Mouse (Mus musculus): ENCODE results near the gene Prkcq. TPM values are rescaled to one million over a fixed set of nuclear protein-coding genes. Genes with fewer than 3 reads are reported as not detected.

Gene Prkcq
- polyA plus RNA-seq, 1 experiment = 48.4 TPM

DNA sequence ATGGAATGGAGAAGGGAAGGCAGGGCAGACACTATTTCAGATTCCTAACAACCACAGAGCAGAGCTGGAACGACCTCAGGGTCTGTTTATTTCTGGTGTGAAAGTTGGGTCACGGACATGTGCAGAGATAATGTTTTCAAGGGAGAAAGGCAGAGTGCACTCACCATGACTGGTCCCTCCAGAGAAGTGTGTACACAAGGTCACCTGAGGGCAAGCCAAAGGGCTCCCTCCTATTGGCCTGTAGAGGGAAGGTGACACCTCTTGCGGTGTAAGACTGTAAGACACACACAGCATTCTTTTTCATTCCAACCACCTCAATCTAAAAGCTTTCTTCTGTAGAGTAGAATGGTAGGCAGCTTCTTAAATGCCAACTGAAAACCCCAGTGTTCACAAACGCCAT, 9.6 kb downstream of the Prkcq start:
- H3K4me1 ChIP-seq (replicated peaks; ENCODE audit: control insufficient read depth, insufficient read depth, low read length) = peaks cover 13% of the 10 kb centered on the region
- TF ChIP-seq CTCF (IDR thresholded peaks at IDR 0.05; ENCODE audit: borderline replicate concordance, control insufficient read depth, extremely low read depth, insufficient read depth, low read length, poor library complexity) (no peak), POLR2A (IDR thresholded peaks at IDR 0.05; ENCODE audit: control insufficient read depth, extremely low read depth, insufficient read depth, low read length, poor library complexity) (no peak)
- WGBS = 82% methylated on average over 4 of the region's 4 CpGs
- no peak overlapping the region for H3K4me3 ChIP-seq (ENCODE audit: control insufficient read depth, insufficient read depth, low read length)
- DNase-seq = no peak
- H3K36me3 ChIP-seq (ENCODE audit: control insufficient read depth, insufficient read depth, low read length) = peaks cover 5% of the 10 kb centered on the region; the same call in 1 of the 2 replicates
- H3K27me3 ChIP-seq (ENCODE audit: control insufficient read depth, insufficient read depth, low read length) = no peaks in the 10 kb centered on the region
- H3K27ac ChIP-seq (ENCODE audit: control insufficient read depth, insufficient read depth, low read length) = no peak overlapping the region

DNA sequence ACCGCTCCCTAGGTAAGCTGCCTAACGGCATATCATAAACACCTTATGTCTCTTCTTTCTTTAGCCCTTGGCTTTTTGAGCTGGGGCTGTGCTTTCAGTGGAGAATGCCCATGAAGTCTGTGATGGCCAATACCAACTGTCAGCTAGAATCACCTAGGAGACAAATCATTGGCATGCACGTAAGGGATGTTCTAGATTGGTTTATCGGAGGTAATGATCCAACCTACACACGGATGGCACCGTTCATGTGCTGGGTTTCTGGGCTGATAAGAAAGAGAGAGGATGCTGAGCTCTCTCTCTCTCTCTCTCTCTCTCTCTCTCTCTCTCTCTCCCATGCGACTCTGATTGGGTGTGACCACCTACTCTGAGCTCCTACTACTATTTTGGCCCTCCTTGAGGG, 10.2 kb downstream of the Prkcq start:
- 94% methylated on average over 7 of the region's 7 CpGs for WGBS
- peaks cover 19% of the 10 kb centered on the region for H3K4me1 ChIP-seq (replicated peaks; ENCODE audit: control insufficient read depth, insufficient read depth, low read length)
- H3K4me3 ChIP-seq (ENCODE audit: control insufficient read depth, insufficient read depth, low read length) = no peak overlapping the region
- H3K36me3 ChIP-seq (ENCODE audit: control insufficient read depth, insufficient read depth, low read length) = no peaks in the 10 kb centered on the region
- H3K27ac ChIP-seq (ENCODE audit: control insufficient read depth, insufficient read depth, low read length) = no peak overlapping the region
- no peak for TF ChIP-seq POLR2A (IDR thresholded peaks at IDR 0.05; ENCODE audit: control insufficient read depth, extremely low read depth, insufficient read depth, low read length, poor library complexity)
- TF ChIP-seq CTCF (IDR thresholded peaks at IDR 0.05; ENCODE audit: borderline replicate concordance, control insufficient read depth, extremely low read depth, insufficient read depth, low read length, poor library complexity) = no peak
- DNase-seq = no peak
- H3K27me3 ChIP-seq (ENCODE audit: control insufficient read depth, insufficient read depth, low read length) = no peaks in the 10 kb centered on the region

DNA sequence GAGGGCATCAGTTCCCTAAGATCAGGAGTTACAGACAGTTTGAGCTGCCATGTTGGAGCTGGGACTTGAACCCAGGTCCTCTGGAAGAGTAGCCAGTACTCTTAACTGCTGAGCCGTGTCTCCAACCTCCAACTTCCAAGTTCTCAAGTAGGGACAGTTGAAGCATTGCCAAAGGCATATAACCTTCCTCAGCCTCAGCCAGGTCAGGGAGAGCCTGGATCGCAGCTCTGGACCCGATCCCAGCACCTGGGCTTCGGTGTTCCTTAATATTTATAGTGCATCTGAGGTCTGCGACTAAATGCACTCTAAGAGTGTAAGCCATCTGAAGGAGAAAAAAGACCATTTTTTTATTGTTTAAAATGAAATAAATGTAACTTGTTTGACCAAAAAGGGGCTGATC, 12.1 kb downstream of the Prkcq start:
- Histone ChIP-seq H3K4me1 (replicated peaks; ENCODE audit: control insufficient read depth, insufficient read depth, low read length) (peaks cover 25% of the 10 kb centered on the region), H3K27ac (ENCODE audit: control insufficient read depth, insufficient read depth, low read length) (no peak overlapping the region), H3K27me3 (ENCODE audit: control insufficient read depth, insufficient read depth, low read length) (no peaks in the 10 kb centered on the region), H3K36me3 (ENCODE audit: control insufficient read depth, insufficient read depth, low read length) (no peaks in the 10 kb centered on the region), H3K4me3 (ENCODE audit: control insufficient read depth, insufficient read depth, low read length) (no peak overlapping the region)
- 97% methylated on average over 5 of the region's 5 CpGs for WGBS
- no peak for DNase-seq
- no peak for TF ChIP-seq CTCF (IDR thresholded peaks at IDR 0.05; ENCODE audit: borderline replicate concordance, control insufficient read depth, extremely low read depth, insufficient read depth, low read length, poor library complexity)
- TF ChIP-seq POLR2A (IDR thresholded peaks at IDR 0.05; ENCODE audit: control insufficient read depth, extremely low read depth, insufficient read depth, low read length, poor library complexity) = no peak

- WGBS = 83% methylated on average over 3 of the region's 3 CpGs
- Histone ChIP-seq H3K27me3 (ENCODE audit: control insufficient read depth, insufficient read depth, low read length) (no peaks in the 10 kb centered on the region), H3K4me3 (ENCODE audit: control insufficient read depth, insufficient read depth, low read length) (no peak overlapping the region), H3K36me3 (ENCODE audit: control insufficient read depth, insufficient read depth, low read length) (no peaks in the 10 kb centered on the region), H3K4me1 (replicated peaks; ENCODE audit: control insufficient read depth, insufficient read depth, low read length) (peaks cover 36% of the 10 kb centered on the region), H3K27ac (ENCODE audit: control insufficient read depth, insufficient read depth, low read length) (peak overlapping the region; percentile 73)
- no peak for TF ChIP-seq CTCF (IDR thresholded peaks at IDR 0.05; ENCODE audit: borderline replicate concordance, control insufficient read depth, extremely low read depth, insufficient read depth, low read length, poor library complexity)
- TF ChIP-seq POLR2A (IDR thresholded peaks at IDR 0.05; ENCODE audit: control insufficient read depth, extremely low read depth, insufficient read depth, low read length, poor library complexity) = no peak
- no peak for DNase-seq
Observed at GRCm38 (mm10) chr2:11186586-11186985, 14.7 kb downstream of the Prkcq start.

DNA sequence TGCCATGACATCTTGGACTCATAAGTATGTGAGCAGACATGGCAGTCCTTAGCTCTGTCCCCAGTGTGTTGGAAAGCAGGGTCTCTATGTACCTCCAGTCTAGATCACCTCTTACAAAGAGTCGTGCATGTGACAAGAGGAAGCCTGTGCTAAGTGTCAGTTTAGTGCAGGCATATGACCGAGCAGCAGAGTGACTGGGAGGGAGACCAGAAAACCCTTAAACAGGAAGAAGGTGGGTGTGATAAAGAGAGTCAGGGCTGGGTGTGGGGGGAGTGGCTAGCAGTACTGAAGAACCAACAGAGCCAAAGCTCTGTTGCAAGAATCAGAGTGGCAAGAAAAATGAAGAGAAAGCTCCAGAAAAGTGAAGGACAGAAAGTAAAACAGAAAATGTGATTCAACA, 15.3 kb downstream of the Prkcq start:
- Histone ChIP-seq H3K36me3 (ENCODE audit: control insufficient read depth, insufficient read depth, low read length) (no peaks in the 10 kb centered on the region), H3K27me3 (ENCODE audit: control insufficient read depth, insufficient read depth, low read length) (no peaks in the 10 kb centered on the region), H3K4me1 (replicated peaks; ENCODE audit: control insufficient read depth, insufficient read depth, low read length) (peaks cover 37% of the 10 kb centered on the region), H3K27ac (ENCODE audit: control insufficient read depth, insufficient read depth, low read length) (peak overlapping the region; percentile 73), H3K4me3 (ENCODE audit: control insufficient read depth, insufficient read depth, low read length) (no peak overlapping the region)
- DNase-seq = peak; percentile 74
- WGBS = 0% methylated on average over 2 of the region's 2 CpGs
- TF ChIP-seq CTCF (IDR thresholded peaks at IDR 0.05; ENCODE audit: borderline replicate concordance, control insufficient read depth, extremely low read depth, insufficient read depth, low read length, poor library complexity) (no peak), POLR2A (IDR thresholded peaks at IDR 0.05; ENCODE audit: control insufficient read depth, extremely low read depth, insufficient read depth, low read length, poor library complexity) (no peak)

- Histone ChIP-seq H3K27ac (ENCODE audit: control insufficient read depth, insufficient read depth, low read length) (no peak overlapping the region; the same call in 1 of the 2 replicates), H3K4me1 (replicated peaks; ENCODE audit: control insufficient read depth, insufficient read depth, low read length) (peaks cover 41% of the 10 kb centered on the region), H3K4me3 (ENCODE audit: control insufficient read depth, insufficient read depth, low read length) (no peak overlapping the region), H3K36me3 (ENCODE audit: control insufficient read depth, insufficient read depth, low read length) (no peaks in the 10 kb centered on the region), H3K27me3 (ENCODE audit: control insufficient read depth, insufficient read depth, low read length) (no peaks in the 10 kb centered on the region)
- 82% methylated on average over 1 of the region's 1 CpGs for WGBS
- TF ChIP-seq CTCF (IDR thresholded peaks at IDR 0.05; ENCODE audit: borderline replicate concordance, control insufficient read depth, extremely low read depth, insufficient read depth, low read length, poor library complexity) (no peak), POLR2A (IDR thresholded peaks at IDR 0.05; ENCODE audit: control insufficient read depth, extremely low read depth, insufficient read depth, low read length, poor library complexity) (no peak)
- DNase-seq = no peak
Observed at GRCm38 (mm10) chr2:11188279-11188678, 16.4 kb downstream of the Prkcq start.

- no peak for TF ChIP-seq CTCF (IDR thresholded peaks at IDR 0.05; ENCODE audit: borderline replicate concordance, control insufficient read depth, extremely low read depth, insufficient read depth, low read length, poor library complexity)
- no peak for TF ChIP-seq POLR2A (IDR thresholded peaks at IDR 0.05; ENCODE audit: control insufficient read depth, extremely low read depth, insufficient read depth, low read length, poor library complexity)
- Histone ChIP-seq H3K4me3 (ENCODE audit: control insufficient read depth, insufficient read depth, low read length) (no peak overlapping the region), H3K27ac (ENCODE audit: control insufficient read depth, insufficient read depth, low read length) (peak overlapping the region; percentile 72), H3K36me3 (ENCODE audit: control insufficient read depth, insufficient read depth, low read length) (no peaks in the 10 kb centered on the region), H3K4me1 (replicated peaks; ENCODE audit: control insufficient read depth, insufficient read depth, low read length) (peaks cover 43% of the 10 kb centered on the region), H3K27me3 (ENCODE audit: control insufficient read depth, insufficient read depth, low read length) (no peaks in the 10 kb centered on the region)
- no peak for DNase-seq
- 83% methylated on average over 4 of the region's 4 CpGs for WGBS
Observed at GRCm38 (mm10) chr2:11189150-11189767, 17.4 kb downstream of the Prkcq start.

All from thymus, adult 2 months (tissue).